Mouse (Mus musculus) heart, embryonic 14.5 days (tissue): ENCODE measurements around the gene Fam221b. TPM values are rescaled to one million over a fixed set of nuclear protein-coding genes. Genes with fewer than 3 reads are reported as not detected.
A peak's percentile ranks its signal among the peaks of the same experiment; 100 is the strongest.

Experiments
- ATAC-seq: fragments of 200-750 bp; cut with Nextera tagmentation; 2 replicates; pipeline ENCODE4 v1.8.0; 2017; ENCODE audit warnings: low read depth, moderate TSS enrichment; ENCODE audit not compliant: insufficient number of reproducible peaks, insufficient read depth, low FRiP score
- H3K27ac ChIP-seq, 2 experiments: fragments of 200-500 bp in 1 of 2; fragments of 300-500 bp in 1 of 2; sonication (generic) in 1 of 2; replicated peaks in 1 of 2; 2 replicates each; pipeline ENCODE4 v1.5.1; 2012 to 2014; ENCODE audit warnings: low read depth in 2 of 2, low read length in 2 of 2, control low read depth in 1 of 2, mild to moderate bottlenecking in 1 of 2, mixed read lengths in 1 of 2; ENCODE audit not compliant: control insufficient read depth in 1 of 2, insufficient read depth in 1 of 2
- H3K27me3 ChIP-seq: fragments of 300-500 bp; sonication (generic); 2 replicates; pipeline ENCODE4 v1.6.1; 2014; ENCODE audit warnings: mild to moderate bottlenecking, low read length, control low read depth; ENCODE audit not compliant: control insufficient read depth, insufficient read depth
- H3K36me3 ChIP-seq: fragments of 300-500 bp; sonication (generic); 2 replicates; pipeline ENCODE4 v1.6.1; 2014; ENCODE audit warnings: mild to moderate bottlenecking, control low read depth, low read length, mixed read lengths; ENCODE audit not compliant: control insufficient read depth, insufficient read depth
- H3K4me1 ChIP-seq, 2 experiments: fragments of 200-500 bp in 1 of 2; fragments of 300-500 bp in 1 of 2; sonication (generic) in 1 of 2; 2 replicates each; pipeline ENCODE4 v1.6.1; 2012 to 2014; ENCODE audit warnings: low read length in 2 of 2, control low read depth in 1 of 2, mixed read lengths in 1 of 2; ENCODE audit not compliant: control insufficient read depth in 2 of 2, insufficient read depth in 2 of 2
- H3K4me2 ChIP-seq: fragments of 300-500 bp; sonication (generic); 2 replicates; pipeline ENCODE4 v1.6.1; 2014; ENCODE audit warnings: mild to moderate bottlenecking, low read length
- H3K4me3 ChIP-seq, 2 experiments: fragments of 200-500 bp in 1 of 2; fragments of 300-500 bp in 1 of 2; sonication (generic) in 1 of 2; 2 replicates each; pipeline ENCODE4 v1.5.1; 2012 to 2014; ENCODE audit warnings: low read length in 2 of 2, mild to moderate bottlenecking in 2 of 2, control low read depth in 1 of 2, low read depth in 1 of 2, moderate library complexity in 1 of 2; ENCODE audit not compliant: control insufficient read depth in 1 of 2, insufficient read depth in 1 of 2
- H3K9ac ChIP-seq: fragments of 300-500 bp; sonication (generic); 2 replicates; pipeline ENCODE4 v1.6.1; 2014; ENCODE audit warnings: mild to moderate bottlenecking, low read length
- H3K9me3 ChIP-seq: fragments of 300-500 bp; sonication (generic); 2 replicates; pipeline ENCODE4 v1.6.1; 2016; ENCODE audit warnings: low read length, control low read depth; ENCODE audit not compliant: control insufficient read depth
- WGBS: fragments of 180-500 bp; shearing (Covaris S2); extraction: QIAGEN DNeasy Blood & Tissue Kit; methylation state at CpG from one replicate; pipeline ENCODE4 v1.1.7; 2014; 5-methylcytosine and 5-hydroxymethylcytosine counted together
- polyA plus RNA-seq: library from polyadenylated mRNA; unstranded; fragments of >200 nt; fragmentation: Nextera tagmentation; extraction: Ambion mirVana; gene quantifications from 2 replicates; pipeline ENCODE4 v1.2.1, GENCODE M21; 2014

Fam221b gene
- polyA plus RNA-seq: 3.9 and 4.5 TPM in 2 replicates

DNA sequence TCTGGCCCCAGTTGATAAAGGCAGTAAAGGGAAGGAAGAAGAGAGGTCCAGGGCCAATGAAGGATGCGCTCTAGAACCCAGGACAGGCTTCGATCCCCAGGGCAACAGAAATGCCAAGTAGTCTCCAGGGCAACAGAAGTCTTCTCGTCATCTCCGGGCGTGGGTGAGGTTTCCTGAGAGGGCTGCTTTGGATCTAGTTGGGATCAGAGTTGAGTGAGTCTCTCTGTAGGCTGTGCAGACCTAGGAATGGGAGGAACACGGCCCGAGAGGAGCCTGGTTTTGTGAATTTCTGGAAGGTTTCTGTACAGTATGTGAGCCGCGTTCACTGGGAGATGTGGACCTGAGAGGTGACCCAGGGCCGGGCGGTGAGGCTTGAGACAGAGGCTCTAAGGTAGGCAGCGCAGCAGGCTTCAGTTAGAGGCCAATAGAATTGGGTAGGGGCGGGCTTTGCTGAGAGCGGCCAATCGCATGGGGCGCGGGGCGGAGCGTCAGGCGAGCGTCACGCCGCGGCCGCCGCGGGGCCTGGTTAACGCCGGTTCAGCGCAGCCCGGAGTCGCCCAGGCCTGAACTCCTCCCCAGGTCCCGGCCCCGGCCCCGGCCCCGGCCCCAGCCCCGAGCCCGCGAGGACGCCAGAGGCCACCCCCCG, at the start of gene Fam221b, which contains the start of gene Tmem8b:
Fam221b (minus strand) TSS at position 364 of the 646 bp plus-strand sequence.
Tmem8b (plus strand) TSS at position 190 of the 646 bp plus-strand sequence.
- no peaks in the 10 kb centered on the region for H3K9me3 ChIP-seq
- WGBS: 1% methylated on average over 28 of the region's 41 CpGs
- peak within 1 kb of the TSS in 1 of 2 experiments; percentile 62; a peak in 2 of 4 replicates for H3K27ac ChIP-seq
- peaks cover 23% of the 10 kb centered on the region for H3K27me3 ChIP-seq
- H3K4me2 ChIP-seq: peak within 1 kb of the TSS; percentile 69
- H3K36me3 ChIP-seq: no peaks in the 10 kb centered on the region; the same call in 1 of the 2 replicates
- peak; percentile 89 for ATAC-seq
- H3K4me1 ChIP-seq: peaks cover 12 to 26% of the 10 kb centered on the region in 2 experiments
- peak within 1 kb of the TSS; percentile 86 for H3K9ac ChIP-seq
- peak within 1 kb of the TSS; percentile 71 to 73 for H3K4me3 ChIP-seq

DNA sequence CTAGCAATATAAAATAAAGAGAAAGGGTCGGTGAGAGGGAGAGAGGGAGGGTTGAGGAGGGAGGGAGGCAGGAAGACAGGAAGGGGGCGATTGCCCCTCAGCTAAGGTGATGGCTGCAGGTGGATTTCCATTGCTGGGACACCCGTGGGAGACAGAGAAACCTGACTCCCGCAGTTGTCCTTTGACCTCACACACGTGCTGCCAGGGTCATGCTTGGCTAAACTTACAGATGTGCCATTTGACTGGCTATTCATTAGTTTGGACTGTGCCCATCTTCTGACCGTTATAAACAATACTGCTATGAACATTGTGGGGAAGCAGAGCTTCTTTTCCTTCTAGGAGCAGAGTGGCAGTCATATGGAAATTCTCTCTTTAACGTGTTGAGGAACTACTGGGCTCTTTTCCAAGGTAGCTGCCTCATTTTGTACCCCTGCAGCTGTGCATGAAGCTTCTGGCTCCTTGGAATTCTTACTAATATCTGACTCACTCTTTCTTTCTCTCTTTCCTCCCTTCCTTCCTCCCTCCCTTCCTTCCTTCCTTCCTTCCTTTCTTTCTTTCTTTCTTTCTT, 44.8 kb upstream of the Fam221b start:
- no peaks in the 10 kb centered on the region for H3K27me3 ChIP-seq
- WGBS: 47% methylated on average over 7 of the region's 7 CpGs
- no peak overlapping the region for H3K4me3 ChIP-seq
- H3K9ac ChIP-seq: no peak overlapping the region
- no peak for ATAC-seq
- peaks cover 2 to 13% of the 10 kb centered on the region in 2 experiments; a peak in 3 of 4 replicates for H3K4me1 ChIP-seq
- H3K27ac ChIP-seq: no peak overlapping the region
- no peaks in the 10 kb centered on the region for H3K36me3 ChIP-seq
- no peak overlapping the region for H3K4me2 ChIP-seq
- no peaks in the 10 kb centered on the region for H3K9me3 ChIP-seq

DNA sequence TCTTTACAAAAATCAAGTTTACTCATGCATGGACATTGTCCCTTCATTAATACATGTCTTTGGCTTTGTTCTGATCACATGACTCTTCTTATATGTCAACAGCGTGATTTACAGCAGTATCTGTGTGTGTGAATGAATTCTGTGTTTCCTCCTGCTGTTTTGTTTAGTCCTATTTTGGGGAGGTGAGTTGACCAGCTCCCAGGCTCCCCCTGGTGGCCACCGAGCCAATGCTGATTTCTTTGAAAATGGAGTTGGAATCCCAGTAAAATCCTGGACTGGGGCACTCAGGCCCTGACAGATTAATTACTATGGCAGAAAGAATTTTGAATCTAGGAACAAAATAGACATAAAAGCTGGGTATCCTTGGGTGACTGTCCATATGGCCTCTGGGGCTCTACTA, 42.9 kb upstream of the Fam221b start:
- Histone ChIP-seq H3K36me3 (no peaks in the 10 kb centered on the region), H3K9ac (0 out of 2 replicates have a peak overlapping the region, but pooled peaks have one; percentile 2), H3K4me1 (peaks cover 2 to 13% of the 10 kb centered on the region in 2 experiments; a peak in 3 of 4 replicates), H3K4me2 (peak overlapping the region; percentile 24), H3K27me3 (no peaks in the 10 kb centered on the region), H3K27ac (peak overlapping the region; percentile 29 to 57; a peak in 2 of 4 replicates), H3K9me3 (no peaks in the 10 kb centered on the region), H3K4me3 (no peak overlapping the region)
- no peak for ATAC-seq
- WGBS: 0% methylated on average over 2 of the region's 2 CpGs

DNA sequence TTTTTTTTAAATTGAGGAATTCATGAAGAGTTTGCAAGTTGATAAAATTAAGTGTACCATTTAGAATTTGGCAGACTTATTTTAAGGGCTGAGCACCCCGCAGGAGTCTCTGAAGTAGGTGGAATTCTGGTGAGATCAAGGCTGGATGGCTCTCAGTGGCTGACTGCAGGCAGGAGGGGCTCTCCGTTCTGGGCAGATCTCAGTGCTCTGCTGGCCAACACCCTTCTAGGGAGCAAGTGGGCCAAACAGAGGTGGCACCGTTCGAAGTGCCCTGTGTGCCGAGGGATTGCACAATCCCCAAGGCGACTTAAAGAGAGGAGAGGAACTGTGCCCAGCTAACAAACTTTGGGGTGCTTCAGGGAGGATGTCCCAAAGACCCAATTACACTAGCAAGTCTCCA, 40.9 kb upstream of the Fam221b start, which contains the start of gene Olfr71:
Olfr71 (minus strand) TSS at position 387 of the 400 bp plus-strand sequence.
- H3K4me2 ChIP-seq: no peak within 1 kb of the TSS
- H3K4me1 ChIP-seq: peaks cover 2 to 13% of the 10 kb centered on the region in 2 experiments; a peak in 3 of 4 replicates
- H3K9me3 ChIP-seq: no peaks in the 10 kb centered on the region
- ATAC-seq: no peak
- H3K27ac ChIP-seq: peak within 1 kb of the TSS in 1 of 2 experiments; percentile 29; a peak in 1 of 4 replicates
- 64% methylated on average over 6 of the region's 6 CpGs for WGBS
- H3K36me3 ChIP-seq: no peaks in the 10 kb centered on the region
- no peak within 1 kb of the TSS for H3K4me3 ChIP-seq
- no peak within 1 kb of the TSS for H3K9ac ChIP-seq
- no peaks in the 10 kb centered on the region for H3K27me3 ChIP-seq

DNA sequence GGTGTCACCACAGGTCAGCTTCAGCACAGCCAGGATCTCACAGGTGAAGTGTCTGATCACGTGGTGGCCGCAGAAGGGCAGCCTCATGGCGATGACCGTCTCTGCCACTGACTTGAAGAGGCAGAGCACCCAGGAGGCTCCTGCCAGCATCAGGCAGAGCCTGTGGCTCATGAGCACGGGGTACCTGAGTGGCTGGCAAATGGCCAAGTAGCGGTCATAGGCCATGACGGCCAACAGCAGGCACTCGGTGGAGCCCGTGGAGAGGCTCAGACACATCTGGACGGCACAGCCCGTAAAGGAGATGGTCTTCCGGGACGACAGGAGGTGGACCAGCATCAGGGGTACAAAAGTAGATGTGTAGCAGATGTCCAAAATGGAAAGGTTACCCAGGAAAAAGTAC, 37.0 kb upstream of the Fam221b start:
- H3K4me2 ChIP-seq: no peak overlapping the region
- no peak overlapping the region for H3K4me3 ChIP-seq
- H3K4me1 ChIP-seq: peaks cover 2 to 8% of the 10 kb centered on the region in 2 experiments; a peak in 2 of 4 replicates
- no peaks in the 10 kb centered on the region for H3K27me3 ChIP-seq
- H3K27ac ChIP-seq: no peak overlapping the region
- ATAC-seq: no peak
- H3K9me3 ChIP-seq: no peaks in the 10 kb centered on the region
- WGBS: 72% methylated on average over 13 of the region's 13 CpGs
- no peak overlapping the region for H3K9ac ChIP-seq
- no peaks in the 10 kb centered on the region for H3K36me3 ChIP-seq

DNA sequence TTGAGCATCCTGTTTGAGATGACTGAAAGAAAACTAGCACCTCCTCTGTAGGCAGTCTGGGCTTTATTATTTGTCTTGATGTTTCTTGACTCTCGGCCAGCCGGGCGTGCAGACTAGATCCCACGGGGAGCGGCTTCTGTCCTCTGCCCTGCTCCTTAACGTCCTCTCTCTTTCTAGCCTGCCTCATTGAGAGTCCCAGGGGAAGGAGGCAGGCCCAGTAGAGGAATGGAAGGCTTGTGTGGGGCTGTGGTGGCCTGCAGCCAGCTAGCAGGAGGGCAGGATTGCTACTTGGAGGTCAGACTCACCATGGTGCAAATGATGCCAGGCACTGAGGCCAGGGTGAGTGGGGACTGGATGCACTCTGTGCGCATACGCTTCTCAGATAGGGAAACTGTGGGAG, 34.9 kb upstream of the Fam221b start:
- Histone ChIP-seq H3K9me3 (no peaks in the 10 kb centered on the region), H3K27me3 (no peaks in the 10 kb centered on the region), H3K4me1 (no peaks in the 10 kb centered on the region; a peak in 1 of 4 replicates), H3K9ac (no peak overlapping the region), H3K4me3 (no peak overlapping the region), H3K27ac (no peak overlapping the region), H3K4me2 (no peak overlapping the region), H3K36me3 (no peaks in the 10 kb centered on the region)
- no peak for ATAC-seq
- 88% methylated on average over 8 of the region's 8 CpGs for WGBS

DNA sequence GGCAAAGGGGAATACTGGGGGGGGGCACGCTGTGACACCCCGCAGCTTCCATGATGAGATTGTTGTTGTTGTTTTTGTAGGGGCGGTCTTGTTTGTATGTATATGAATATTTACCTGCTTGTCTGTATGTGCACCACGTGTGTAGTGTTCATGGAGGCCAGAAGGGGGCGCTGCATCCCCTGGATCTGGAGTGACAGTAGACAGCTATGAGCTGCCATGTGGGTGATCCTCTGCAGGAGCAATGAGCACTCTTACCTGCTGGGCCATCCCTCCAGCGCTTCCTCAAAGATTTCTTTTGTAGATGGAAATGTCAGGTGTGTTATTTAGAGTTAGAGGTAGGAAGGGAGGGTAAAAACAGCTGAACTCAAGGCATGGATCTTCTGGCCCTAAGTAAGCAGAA, 34.5 kb upstream of the Fam221b start:
- ATAC-seq: no peak
- 66% methylated on average over 6 of the region's 6 CpGs for WGBS

More for the DNA sequence above, 34.5 kb upstream of the Fam221b start:
- no peak overlapping the region for H3K9ac ChIP-seq
- no peaks in the 10 kb centered on the region for H3K27me3 ChIP-seq
- no peaks in the 10 kb centered on the region for H3K9me3 ChIP-seq
- no peaks in the 10 kb centered on the region; a peak in 1 of 4 replicates for H3K4me1 ChIP-seq
- no peaks in the 10 kb centered on the region for H3K36me3 ChIP-seq
- H3K4me3 ChIP-seq: no peak overlapping the region
- no peak overlapping the region for H3K4me2 ChIP-seq
- no peak overlapping the region for H3K27ac ChIP-seq
